Mouse (Mus musculus): ENCODE results near the gene Clcf1. TPM values are rescaled to one million over a fixed set of nuclear protein-coding genes. Genes with fewer than 3 reads are reported as not detected.
A peak's percentile ranks its signal among the peaks of the same experiment; 100 is the strongest.
"Not testable (repeated sequence)": the region's sequence is repeated elsewhere in the genome, so short reads cannot be mapped to it uniquely, and the experiment has no call there.

Gene Clcf1
- total RNA-seq, 2 experiments from 2014 or later = 1.5 to 1.9 TPM

- no peak for DNase-seq (ENCODE audit: low spot score in 2 of 2)
Observed at GRCm38 (mm10) chr19:4247010-4247409, 33.0 kb downstream of the Clcf1 start.

- not testable (repeated sequence) for DNase-seq (ENCODE audit: low spot score in 2 of 2)
Observed at GRCm38 (mm10) chr19:4248683-4249082, 34.6 kb downstream of the Clcf1 start.

- DNase-seq (ENCODE audit: low spot score in 2 of 2) = no peak
Observed at GRCm38 (mm10) chr19:4254230-4254629, 40.2 kb downstream of the Clcf1 start.

- no peak for DNase-seq (ENCODE audit: low spot score in 2 of 2)
Observed at GRCm38 (mm10) chr19:4255583-4256162, 41.6 kb downstream of the Clcf1 start.

GRCm38 (mm10) chr19:4257216-4257896 lies 43.3 kb downstream of the Clcf1 start:
- peak; percentile 93 to 94 for DNase-seq (ENCODE audit: low spot score in 2 of 2)

- DNase-seq (ENCODE audit: low spot score in 2 of 2) = peak in 1 of 2 experiments; percentile 29
Observed at GRCm38 (mm10) chr19:4257897-4258252, 43.8 kb downstream of the Clcf1 start.

- DNase-seq (ENCODE audit: low spot score in 2 of 2) = no peak
Observed at GRCm38 (mm10) chr19:4261038-4261698, 47.1 kb downstream of the Clcf1 start.

- DNase-seq (ENCODE audit: low spot score in 2 of 2) = no peak
Observed at GRCm38 (mm10) chr19:4262756-4263155, 48.7 kb downstream of the Clcf1 start.

GRCm38 (mm10) chr19:4263702-4264101 lies 49.7 kb downstream of the Clcf1 start:
- DNase-seq (ENCODE audit: low spot score in 2 of 2) = no peak

- no peak for DNase-seq (ENCODE audit: low spot score in 2 of 2)
Observed at GRCm38 (mm10) chr19:4264171-4264780, 50.2 kb downstream of the Clcf1 start.

- no peak for DNase-seq (ENCODE audit: low spot score in 2 of 2)
Observed at GRCm38 (mm10) chr19:4265956-4266355, 51.9 kb downstream of the Clcf1 start.

- peak; percentile 66 to 77 for DNase-seq (ENCODE audit: low spot score in 2 of 2)
Observed at GRCm38 (mm10) chr19:4268566-4269361, 54.7 kb downstream of the Clcf1 start, which contains the start of gene Ssh3. Gene Ssh3 (minus strand): TSS chr19:4269180.

- DNase-seq (ENCODE audit: low spot score in 2 of 2) = no peak
Observed at GRCm38 (mm10) chr19:4270187-4270586, 56.1 kb downstream of the Clcf1 start.

GRCm38 (mm10) chr19:4270972-4271371 lies 56.9 kb downstream of the Clcf1 start:
- no peak for DNase-seq (ENCODE audit: low spot score in 2 of 2)

Small RNA genes within 50 kb of the gene (microRNA-seq; reads per million reads assigned to microRNA genes)
- 0 reads per million in 2 experiments for gene Gm26115
- 4.7 to 6.2 reads per million in 2 experiments for gene Mir6985

Other genes starting within 250 kb of the Clcf1 start
- 1 to 10 TPM; 1.1 to 1.3 TPM for gene Aldh3b2, start 241.9 kb upstream of the Clcf1 start, total RNA-seq (2021)
- 1 to 10 TPM; 2.6 to 5.2 TPM for gene Acy3, start 227.7 kb upstream of the Clcf1 start, total RNA-seq (2021)
- gene Tbx10, start 221.5 kb upstream of the Clcf1 start, total RNA-seq (2021) = not detected
- gene Nudt8, start 213.7 kb upstream of the Clcf1 start, total RNA-seq (2021) = 10 to 100 TPM in 1 of 2 experiments, 1 to 10 TPM in 1; 8.9 to 10.8 TPM
- gene Gm49405, start 213.6 kb upstream of the Clcf1 start, total RNA-seq (2021) = 1 to 10 TPM; 1.0 to 1.5 TPM
- 1 to 10 TPM; 3.5 to 4.9 TPM for gene Doc2g, start 210.9 kb upstream of the Clcf1 start, total RNA-seq (2021)
- gene Ndufv1, start 201.4 kb upstream of the Clcf1 start, total RNA-seq (2021) = 100 to 1,000 TPM; 265 to 266 TPM
- gene Gstp1, start 176.3 kb upstream of the Clcf1 start, total RNA-seq (2021) = 100 to 1,000 TPM; 353 to 399 TPM
- 10 to 100 TPM; 40.5 to 55.2 TPM for gene Gstp2, start 168.2 kb upstream of the Clcf1 start, total RNA-seq (2021)
- not detected for gene Gstp3, start 154.7 kb upstream of the Clcf1 start, total RNA-seq (2021)
- gene Cabp2, start 132.7 kb upstream of the Clcf1 start, total RNA-seq (2021) = not detected
- 10 to 100 TPM; 33.6 to 37.3 TPM for gene Cdk2ap2, start 117.1 kb upstream of the Clcf1 start, total RNA-seq (2021)
- gene Pitpnm1, start 114.2 kb upstream of the Clcf1 start, total RNA-seq (2021) = 100 to 1,000 TPM; 210 to 214 TPM
- gene Aip, start 88.4 kb upstream of the Clcf1 start, total RNA-seq (2021) = 100 to 1,000 TPM; 121 to 126 TPM
- gene Gpr152, start 74.5 kb upstream of the Clcf1 start, total RNA-seq (2021) = under 1 TPM; 0.12 TPM
- gene Cabp4, start 70.2 kb upstream of the Clcf1 start, total RNA-seq (2021) = under 1 TPM; 0.26 to 0.63 TPM
- gene Coro1b, start 65.6 kb upstream of the Clcf1 start, total RNA-seq (2021) = 10 to 100 TPM; 77.9 to 81.3 TPM
- gene Ptprcap, start 60.6 kb upstream of the Clcf1 start, total RNA-seq (2021) = 1 to 10 TPM; 1.3 to 2.3 TPM
- 10 to 100 TPM; 32.5 to 34.5 TPM for gene Rps6kb2, start 50.9 kb upstream of the Clcf1 start, total RNA-seq (2021)
- 1 to 10 TPM; 5.1 to 9.2 TPM for gene Carns1, start 38.8 kb upstream of the Clcf1 start, total RNA-seq (2021)
- 1 to 10 TPM; 1.0 to 1.1 TPM for gene Tbc1d10c, start 23.0 kb upstream of the Clcf1 start, total RNA-seq (2021)
- 100 to 1,000 TPM; 303 to 333 TPM for gene Ppp1ca, start 22.2 kb upstream of the Clcf1 start, total RNA-seq (2021)
- 10 to 100 TPM in 1 of 2 experiments, 1 to 10 TPM in 1; 7.2 to 10.1 TPM for gene Rad9a, start 12.6 kb upstream of the Clcf1 start, total RNA-seq (2021)
- not detected for gene AC109138.7, start 119 bp downstream of the Clcf1 start, total RNA-seq (2021)
- 10 to 100 TPM; 13.4 to 18.2 TPM for gene Pold4, start 17.7 kb downstream of the Clcf1 start, total RNA-seq (2021)
- gene Ssh3, start 54.9 kb downstream of the Clcf1 start, total RNA-seq (2021) = 10 to 100 TPM; 49.2 to 52.4 TPM
- 10 to 100 TPM; 67.2 to 71.2 TPM for gene Ankrd13d, start 68.9 kb downstream of the Clcf1 start, total RNA-seq (2021)
- gene Grk2, start 92.0 kb downstream of the Clcf1 start, total RNA-seq (2021) = 100 to 1,000 TPM; 224 to 230 TPM
- gene Kdm2a, start 184.0 kb downstream of the Clcf1 start, total RNA-seq (2021) = 10 to 100 TPM; 74.0 to 77.0 TPM
- gene Rhod, start 225.2 kb downstream of the Clcf1 start, total RNA-seq (2021) = 1 to 10 TPM in 1 of 2 experiments, under 1 TPM in 1; 0.59 to 1.3 TPM